Mouse (Mus musculus): Measurements from ENCODE around the gene Psmd6.

Psmd6 gene

GRCm38 (mm10) chr14:14120230-14121096 lies at the start of gene Psmd6:
Gene Psmd6, minus strand, starts transcription at chr14:14120984.
- peak; percentile 82 to 91 for DNase-seq (ENCODE audit: low spot score in 2 of 2)

- no peak for DNase-seq (ENCODE audit: low spot score in 2 of 2)
Measured at GRCm38 (mm10) chr14:14110710-14111109, 10.1 kb downstream of the Psmd6 start.

- no peak for DNase-seq (ENCODE audit: low spot score in 2 of 2)
Measured at GRCm38 (mm10) chr14:14104930-14105318, 15.9 kb downstream of the Psmd6 start.

GRCm38 (mm10) chr14:14104213-14104929 lies 16.4 kb downstream of the Psmd6 start:
- DNase-seq (ENCODE audit: low spot score in 2 of 2): no peak

GRCm38 (mm10) chr14:14101296-14101695 lies 19.5 kb downstream of the Psmd6 start:
- no peak for DNase-seq (ENCODE audit: low spot score in 2 of 2)

GRCm38 (mm10) chr14:14100773-14101280 lies 20.0 kb downstream of the Psmd6 start:
- no peak for DNase-seq (ENCODE audit: low spot score in 2 of 2)

- DNase-seq (ENCODE audit: low spot score in 2 of 2): peak; percentile 74 to 85
Measured at GRCm38 (mm10) chr14:14098330-14098980, 22.3 kb downstream of the Psmd6 start.

- no peak for DNase-seq (ENCODE audit: low spot score in 2 of 2)
Measured at GRCm38 (mm10) chr14:14090571-14090970, 30.2 kb downstream of the Psmd6 start.

- DNase-seq (ENCODE audit: low spot score in 2 of 2): no peak
Measured at GRCm38 (mm10) chr14:14088016-14088791, 32.6 kb downstream of the Psmd6 start.

- DNase-seq (ENCODE audit: low spot score in 2 of 2): no peak
Measured at GRCm38 (mm10) chr14:14087348-14087747, 33.4 kb downstream of the Psmd6 start.

GRCm38 (mm10) chr14:14086711-14087263 lies 34.0 kb downstream of the Psmd6 start:
- DNase-seq (ENCODE audit: low spot score in 2 of 2): no peak

GRCm38 (mm10) chr14:14083811-14084210 lies 37.0 kb downstream of the Psmd6 start:
- DNase-seq (ENCODE audit: low spot score in 2 of 2): no peak

- no peak for DNase-seq (ENCODE audit: low spot score in 2 of 2)
Measured at GRCm38 (mm10) chr14:14080604-14081194, 40.1 kb downstream of the Psmd6 start.

GRCm38 (mm10) chr14:14071456-14071855 lies 49.3 kb downstream of the Psmd6 start:
- DNase-seq (ENCODE audit: low spot score in 2 of 2): no peak

- no peak for DNase-seq (ENCODE audit: low spot score in 2 of 2)
Measured at GRCm38 (mm10) chr14:14070541-14071315, 50.1 kb downstream of the Psmd6 start.

- DNase-seq (ENCODE audit: low spot score in 2 of 2): no peak
Measured at GRCm38 (mm10) chr14:14068553-14068952, 52.2 kb downstream of the Psmd6 start.

GRCm38 (mm10) chr14:14067648-14068472 lies 52.9 kb downstream of the Psmd6 start:
- DNase-seq (ENCODE audit: low spot score in 2 of 2): peak in 1 of 2 experiments; percentile 6

- no peak for DNase-seq (ENCODE audit: low spot score in 2 of 2)
Measured at GRCm38 (mm10) chr14:14066241-14066640, 54.5 kb downstream of the Psmd6 start.

GRCm38 (mm10) chr14:14065142-14065498 lies 55.7 kb downstream of the Psmd6 start:
- DNase-seq (ENCODE audit: low spot score in 2 of 2): no peak
